Mouse (Mus musculus) CH12.LX (cell line): ENCODE results near the gene Gm2174. TPM values are rescaled to one million over a fixed set of nuclear protein-coding genes. Genes with fewer than 3 reads are reported as not detected.

ENCODE experiments used
- DNase-seq: peaks from one replicate; pipeline ENCODE4 v3.0.0-alpha.2; 2013; ENCODE audit errors: extremely low read depth
- H3K27ac ChIP-seq: 2 replicates; pipeline ENCODE4 v1.5.1; 2012; ENCODE audit warnings: low read depth, mild to moderate bottlenecking, control low read depth, moderate library complexity; ENCODE audit not compliant: insufficient read depth
- H3K27me3 ChIP-seq: replicated peaks from 2 replicates; pipeline ENCODE3; 2012; ENCODE audit warnings: inconsistent platforms
- H3K36me3 ChIP-seq, 2 experiments: replicated peaks in 1 of 2; 2 replicates each; pipeline versions ENCODE3 to v1.6.1; 2012; ENCODE audit warnings: inconsistent platforms in 1 of 2, low read length in 1 of 2, mild to moderate bottlenecking in 1 of 2, mixed read lengths in 1 of 2, moderate library complexity in 1 of 2; ENCODE audit not compliant: control insufficient read depth in 1 of 2, insufficient read depth in 1 of 2
- H3K4me1 ChIP-seq, 2 experiments: 2 replicates each; pipeline ENCODE4 v1.6.1; 2012; ENCODE audit warnings: inconsistent platforms in 1 of 2, moderate library complexity in 1 of 2; ENCODE audit not compliant: insufficient read depth in 2 of 2, control insufficient read depth in 1 of 2
- H3K4me2 ChIP-seq: 2 replicates; pipeline ENCODE4 v1.6.1; 2012; ENCODE audit warnings: low read depth, mild to moderate bottlenecking, control low read depth; ENCODE audit not compliant: poor library complexity, insufficient read depth, severe bottlenecking
- H3K4me3 ChIP-seq, 3 experiments: fragments of 150-350 bp in 1 of 3; sonication (generic) in 1 of 3; replicated peaks in 1 of 3; 2 replicates each; pipeline versions ENCODE3 to v1.5.1; 2011 to 2012; ENCODE audit warnings: low read depth in 2 of 3, low read length in 2 of 3, mild to moderate bottlenecking in 2 of 3, moderate library complexity in 2 of 3, control low read depth in 1 of 3, improper control_type of control experiment in 1 of 3, inconsistent platforms in 1 of 3, mixed read lengths in 1 of 3; ENCODE audit not compliant: poor library complexity in 1 of 3
- H3K79me2 ChIP-seq: replicated peaks from 2 replicates; pipeline ENCODE4 v1.6.1; 2012; ENCODE audit warnings: mild to moderate bottlenecking, moderate library complexity; ENCODE audit not compliant: control insufficient read depth, poor library complexity, insufficient read depth, severe bottlenecking; ENCODE audit errors: extremely low read depth
- H3K9ac ChIP-seq: 2 replicates; pipeline ENCODE4 v1.6.1; 2012; ENCODE audit warnings: low read depth, mild to moderate bottlenecking, control low read depth, moderate library complexity; ENCODE audit not compliant: insufficient read depth
- H3K9me3 ChIP-seq: replicated peaks from 2 replicates; pipeline ENCODE3; 2012; ENCODE audit warnings: low read length, inconsistent platforms, mixed read lengths
- BHLHE40 ChIP-seq: IDR thresholded peaks from 2 replicates; pipeline ENCODE4 v1.6.1; 2011; ENCODE audit warnings: mild to moderate bottlenecking, low read depth, low read length, improper control_type of control experiment
- CTCF ChIP-seq, 2 experiments: IDR thresholded peaks in 1 of 2; conservative IDR thresholded peaks in 1 of 2; 2 replicates each; pipeline ENCODE4 v1.5.1; 2011 to 2012; ENCODE audit warnings: low read depth in 2 of 2, low read length in 2 of 2, improper control_type of control experiment in 1 of 2, inconsistent platforms in 1 of 2, mild to moderate bottlenecking in 1 of 2, moderate library complexity in 1 of 2
- E2F4 ChIP-seq: IDR thresholded peaks from 2 replicates; pipeline ENCODE4 v1.6.1; 2011; ENCODE audit warnings: low read depth, low read length, improper control_type of control experiment; ENCODE audit not compliant: insufficient replicate concordance
- ELF1 ChIP-seq: IDR thresholded peaks from 2 replicates; pipeline ENCODE4 v1.6.1; 2014; ENCODE audit warnings: low read depth, mild to moderate bottlenecking, inconsistent platforms, low read length, improper control_type of control experiment
- EP300 ChIP-seq: IDR thresholded peaks from 2 replicates; pipeline ENCODE4 v1.6.1; 2011; ENCODE audit warnings: low read length, improper control_type of control experiment
- ETS1 ChIP-seq: conservative IDR thresholded peaks from 2 replicates; pipeline ENCODE4 v1.6.1; 2012; ENCODE audit warnings: low read depth, mild to moderate bottlenecking, inconsistent platforms, low read length, improper control_type of control experiment, moderate library complexity
- GABPA ChIP-seq: IDR thresholded peaks from 2 replicates; pipeline ENCODE4 v1.6.1; 2012; ENCODE audit warnings: low read depth, low read length, improper control_type of control experiment, inconsistent platforms; ENCODE audit not compliant: insufficient replicate concordance
- JUN ChIP-seq: IDR thresholded peaks from 2 replicates; pipeline ENCODE4 v1.6.1; 2011; ENCODE audit warnings: low read depth, mild to moderate bottlenecking, low read length, improper control_type of control experiment, moderate library complexity; ENCODE audit not compliant: insufficient read depth
- JUND ChIP-seq: conservative IDR thresholded peaks from 2 replicates; pipeline ENCODE4 v1.6.1; 2011; ENCODE audit warnings: low read depth, low read length, improper control_type of control experiment
- KAT2A ChIP-seq: IDR thresholded peaks from 2 replicates; pipeline ENCODE4 v1.6.1; 2012; ENCODE audit warnings: low read length, improper control_type of control experiment, inconsistent platforms; ENCODE audit not compliant: insufficient replicate concordance
- MAX ChIP-seq: IDR thresholded peaks from 2 replicates; pipeline ENCODE4 v1.6.1; 2011; ENCODE audit warnings: low read length, improper control_type of control experiment
- MAZ ChIP-seq: IDR thresholded peaks from 2 replicates; pipeline ENCODE4 v1.6.1; 2012; ENCODE audit warnings: low read depth, mild to moderate bottlenecking, inconsistent platforms, low read length, improper control_type of control experiment, moderate library complexity
- MXI1 ChIP-seq: IDR thresholded peaks from 2 replicates; pipeline ENCODE4 v1.6.1; 2011; ENCODE audit warnings: mild to moderate bottlenecking, low read depth, low read length, improper control_type of control experiment
- NELFE ChIP-seq: IDR thresholded peaks from 2 replicates; pipeline ENCODE4 v1.6.1; 2011; ENCODE audit warnings: low read depth, low read length, improper control_type of control experiment
- RCOR1 ChIP-seq: conservative IDR thresholded peaks from 2 replicates; pipeline ENCODE4 v1.6.1; 2012; ENCODE audit warnings: low read depth, mild to moderate bottlenecking, inconsistent platforms, low read length, improper control_type of control experiment
- SIN3A ChIP-seq: IDR thresholded peaks from 2 replicates; pipeline ENCODE4 v1.6.1; 2012; ENCODE audit warnings: low read length, improper control_type of control experiment, inconsistent platforms
- TBP ChIP-seq: conservative IDR thresholded peaks from 2 replicates; pipeline ENCODE4 v1.6.1; 2011; ENCODE audit warnings: low read depth, low read length, improper control_type of control experiment
- TCF12 ChIP-seq: IDR thresholded peaks from 2 replicates; pipeline ENCODE4 v1.6.1; 2014; ENCODE audit warnings: low read depth, mild to moderate bottlenecking, inconsistent platforms, low read length, improper control_type of control experiment
- UBTF ChIP-seq: IDR thresholded peaks from 2 replicates; pipeline ENCODE4 v1.6.1; 2012; ENCODE audit warnings: low read depth, mild to moderate bottlenecking, inconsistent platforms, low read length, improper control_type of control experiment, moderate library complexity
- ZNF384 ChIP-seq: IDR thresholded peaks from 2 replicates; pipeline ENCODE4 v1.6.1; 2012; ENCODE audit warnings: low read depth, low read length, improper control_type of control experiment, inconsistent platforms
- dilution Hi-C: fragments of 300-500 bp; cut with MboI; formaldehyde crosslinking; loops from 2 replicates; pipeline ENCODE4 v1.14.3; 2020; ENCODE audit warnings: low sequenced_read_pairs; ENCODE audit not compliant: extremely low pct_unique_long_range_greater_than_20kb, extremely low pct_ligation_motif_present
- in situ Hi-C: fragments of 300-500 bp; cut with MboI; formaldehyde crosslinking; loops from 3 replicates; pipeline ENCODE4 v1.14.3; 2019; ENCODE audit warnings: low sequenced_read_pairs, low pct_ligation_motif_present, low pct_unique_long_range_greater_than_20kb, mixed read lengths
- polyA plus RNA-seq: library from polyadenylated mRNA; unstranded; fragments of >175 nt; gene quantifications from 2 replicates; pipeline ENCODE4 v1.2.1, GENCODE M21; 2012; ENCODE audit warnings: low read depth; ENCODE audit not compliant: insufficient read length
- total RNA-seq, 2 experiments: library from RNA; depleted of rRNA; stranded (reverse); fragments of 300-350 nt in 1 of 2; fragments of >200 nt in 1 of 2; gene quantifications; 2 replicates each; pipeline ENCODE4 v1.2.3; 2012 to 2014

Gm2174 gene
- total and polyA plus RNA-seq, 3 experiments = 1.5 TPM; not detected in 2

DNA sequence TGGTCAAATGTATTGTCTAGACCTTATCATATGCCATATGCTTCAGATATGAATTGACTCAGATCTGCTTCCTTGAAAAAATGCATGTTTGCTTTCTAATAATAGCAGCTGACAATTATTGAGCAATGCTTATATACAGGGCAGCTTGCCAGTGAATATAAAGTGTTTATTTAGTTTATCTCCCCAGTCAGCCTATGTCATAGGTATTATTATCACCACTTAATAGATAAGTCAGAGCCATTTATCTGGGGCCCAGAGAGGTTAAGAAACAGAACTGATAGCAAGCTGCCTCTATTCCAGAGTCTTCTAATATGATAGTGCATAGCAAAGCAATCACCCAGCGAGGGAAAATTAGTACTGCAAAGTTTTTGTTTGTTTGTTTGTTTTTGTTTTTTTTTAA is 17.1 kb downstream of the Gm2174 start:
- Histone ChIP-seq H3K27me3 (no peaks in the 10 kb centered on the region), H3K79me2 (0 out of 2 replicates have a peak, but pooled peaks cover 8% of the 10 kb centered on the region), H3K27ac (no peak overlapping the region), H3K4me2 (no peak overlapping the region), H3K4me3 (no peak overlapping the region), H3K9me3 (no peaks in the 10 kb centered on the region), H3K4me1 (peaks cover 4 to 21% of the 10 kb centered on the region in 2 experiments; a peak in 2 of 4 replicates), H3K36me3 (peaks cover 0 to 19% of the 10 kb centered on the region in 2 experiments), H3K9ac (no peak overlapping the region)
- no peak for DNase-seq
- TF ChIP-seq MAX (no peak), UBTF (no peak), ZNF384 (no peak), TBP (no peak), RCOR1 (no peak), MAZ (no peak), GABPA (no peak)
- dilution Hi-C loops (no loop called here), in situ Hi-C loops (no loop called here)

DNA sequence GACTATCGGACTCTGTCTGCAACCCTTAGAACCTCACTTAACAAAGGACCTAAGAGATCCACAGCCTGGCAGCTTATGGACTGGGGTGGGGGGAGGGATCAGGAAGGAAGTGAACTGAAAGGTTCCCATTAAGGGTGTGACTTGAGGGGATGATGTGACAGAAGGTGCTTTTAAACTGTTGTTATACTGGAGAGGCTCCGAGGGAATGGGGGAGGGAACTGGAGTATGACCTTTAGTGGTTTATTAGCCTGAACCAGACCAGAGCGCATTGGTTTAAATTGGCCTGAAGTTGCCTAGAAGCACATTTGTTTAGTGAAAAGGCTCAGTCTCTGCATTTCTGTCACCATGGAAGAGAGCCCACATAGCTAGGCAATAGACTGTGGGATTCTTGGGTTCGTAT is 19.9 kb downstream of the Gm2174 start:
- peaks cover 3 to 26% of the 10 kb centered on the region in 2 experiments for H3K36me3 ChIP-seq
- no peak for DNase-seq
- in situ Hi-C loops (no loop called here), dilution Hi-C loops (no loop called here)
- no peaks in the 10 kb centered on the region for H3K27me3 ChIP-seq
- no peak overlapping the region for H3K27ac ChIP-seq
- H3K4me1 ChIP-seq = peaks cover 0 to 4% of the 10 kb centered on the region in 2 experiments; a peak in 1 of 4 replicates
- 0 out of 2 replicates have a peak, but pooled peaks cover 4% of the 10 kb centered on the region for H3K79me2 ChIP-seq
- no peak overlapping the region for H3K9ac ChIP-seq
- H3K4me3 ChIP-seq = no peak overlapping the region
- no peaks in the 10 kb centered on the region for H3K9me3 ChIP-seq
- H3K4me2 ChIP-seq = no peak overlapping the region
- no peak for TF ChIP-seq EP300
- no peak for TF ChIP-seq GABPA
- TF ChIP-seq ETS1 = no peak
- TF ChIP-seq JUN = no peak
- TF ChIP-seq JUND = no peak
- no peak for TF ChIP-seq BHLHE40
- no peak for TF ChIP-seq KAT2A
- no peak for TF ChIP-seq UBTF
- no peak for TF ChIP-seq E2F4
- TF ChIP-seq SIN3A = no peak
- no peak for TF ChIP-seq CTCF (conservative IDR thresholded peaks at IDR 0.05 in 1 of 2, IDR thresholded peaks at IDR 0.05 in 1 of 2; ENCODE audit: low read depth in 2 of 2, low read length in 2 of 2)
- TF ChIP-seq NELFE = no peak
- TF ChIP-seq ELF1 = no peak
- TF ChIP-seq TCF12 = no peak
- no peak for TF ChIP-seq MXI1
